Mouse (Mus musculus) fibroblast of lung, adult 2 months (primary cell): ENCODE data around the gene Gm10135.
"Not testable (repeated sequence)": the region's sequence is repeated elsewhere in the genome, so short reads cannot be mapped to it uniquely, and the experiment has no call there.

Experiments used
- DNase-seq: peaks from one replicate; pipeline ENCODE4 v3.0.0-alpha.2; 2011; ENCODE audit warnings: low read depth

Gm10135 gene

GRCm38 (mm10) chr5:72960096-72960495, 14.4 kb downstream of the Gm10135 start:
- DNase-seq, result no peak

GRCm38 (mm10) chr5:72957281-72957680, 17.2 kb downstream of the Gm10135 start:
- DNase-seq, result no peak

- no peak for DNase-seq
Observed at GRCm38 (mm10) chr5:72953996-72954604, 20.4 kb downstream of the Gm10135 start.

GRCm38 (mm10) chr5:72950252-72950651, 24.2 kb downstream of the Gm10135 start:
- DNase-seq, result no peak

- DNase-seq, result no peak
Observed at GRCm38 (mm10) chr5:72948136-72948535, 26.4 kb downstream of the Gm10135 start.

GRCm38 (mm10) chr5:72940906-72941432, 33.5 kb downstream of the Gm10135 start:
- no peak for DNase-seq

- no peak for DNase-seq
Observed at GRCm38 (mm10) chr5:72939311-72939710, 35.2 kb downstream of the Gm10135 start.

GRCm38 (mm10) chr5:72938421-72938820, 36.1 kb downstream of the Gm10135 start:
- DNase-seq, result not testable (repeated sequence)

GRCm38 (mm10) chr5:72933026-72933675, 41.4 kb downstream of the Gm10135 start:
- DNase-seq, result no peak

GRCm38 (mm10) chr5:72927074-72927473, 47.4 kb downstream of the Gm10135 start:
- no peak for DNase-seq

GRCm38 (mm10) chr5:72922796-72923195, 51.7 kb downstream of the Gm10135 start:
- no peak for DNase-seq

- DNase-seq, result no peak
Observed at GRCm38 (mm10) chr5:72921171-72921570, 53.3 kb downstream of the Gm10135 start.

GRCm38 (mm10) chr5:72920416-72920815, 54.1 kb downstream of the Gm10135 start:
- no peak for DNase-seq

GRCm38 (mm10) chr5:72916851-72917250, 57.7 kb downstream of the Gm10135 start:
- no peak for DNase-seq

GRCm38 (mm10) chr5:72916048-72916447, 58.5 kb downstream of the Gm10135 start:
- no peak for DNase-seq
